Mouse (Mus musculus) neural tube, embryonic 13.5 days (tissue): ENCODE data around the gene Tcp11. TPM values are rescaled to one million over a fixed set of nuclear protein-coding genes. Genes with fewer than 3 reads are reported as not detected.

Source experiments
- ATAC-seq: fragments of 200-750 bp; cut with Nextera tagmentation; 2 replicates; pipeline ENCODE4 v1.8.0; 2017; ENCODE audit warnings: low read depth, mild to moderate bottlenecking, moderate TSS enrichment, moderate library complexity
- H3K27ac ChIP-seq: fragments of 300-500 bp; sonication (generic); replicated peaks from 2 replicates; pipeline ENCODE4 v1.5.1; 2015; ENCODE audit warnings: moderate library complexity, mild to moderate bottlenecking, inconsistent platforms
- H3K27me3 ChIP-seq: fragments of 300-500 bp; sonication (generic); 2 replicates; pipeline ENCODE4 v1.6.1; 2015; ENCODE audit warnings: mild to moderate bottlenecking, inconsistent platforms
- H3K36me3 ChIP-seq: fragments of 300-500 bp; sonication (generic); 2 replicates; pipeline ENCODE4 v1.6.1; 2015; ENCODE audit warnings: mild to moderate bottlenecking, inconsistent platforms
- H3K4me1 ChIP-seq: fragments of 300-500 bp; sonication (generic); replicated peaks from 2 replicates; pipeline ENCODE4 v1.6.1; 2015; ENCODE audit warnings: inconsistent platforms
- H3K4me2 ChIP-seq: fragments of 300-500 bp; sonication (generic); 2 replicates; pipeline ENCODE4 v1.6.1; 2015; ENCODE audit warnings: inconsistent platforms, mild to moderate bottlenecking, moderate library complexity
- H3K4me3 ChIP-seq: fragments of 300-500 bp; sonication (generic); 2 replicates; pipeline ENCODE4 v1.5.1; 2015; ENCODE audit warnings: mild to moderate bottlenecking, inconsistent platforms
- H3K9ac ChIP-seq: fragments of 300-500 bp; sonication (generic); 2 replicates; pipeline ENCODE4 v1.6.1; 2015; ENCODE audit warnings: moderate library complexity, mild to moderate bottlenecking, inconsistent platforms
- H3K9me3 ChIP-seq: fragments of 300-500 bp; sonication (generic); 2 replicates; pipeline ENCODE4 v1.6.1; 2016; ENCODE audit warnings: inconsistent platforms
- WGBS: fragments of 180-500 bp; shearing (Covaris S2); methylation state at CpG from one replicate; pipeline ENCODE4 v1.1.7; 2015; 5-methylcytosine and 5-hydroxymethylcytosine counted together
- polyA plus RNA-seq: library from polyadenylated mRNA; unstranded; fragments of >200 nt; fragmentation: Nextera tagmentation; extraction: Ambion mirVana; gene quantifications from 2 replicates; pipeline ENCODE4 v1.2.1, GENCODE M21; 2015

The Tcp11 gene
- polyA plus RNA-seq, 1 experiment from 2014 or later = 1.5 TPM

- Histone ChIP-seq H3K27me3 (no peaks in the 10 kb centered on the region), H3K4me2 (no peak overlapping the region), H3K36me3 (peaks cover 61% of the 10 kb centered on the region), H3K27ac (0 out of 2 replicates have a peak overlapping the region, but pooled peaks have one; percentile 9), H3K9me3 (no peaks in the 10 kb centered on the region), H3K4me3 (no peak overlapping the region), H3K9ac (peak overlapping the region; percentile 8; the same call in 1 of the 2 replicates), H3K4me1 (0 out of 2 replicates have a peak, but pooled peaks cover 3% of the 10 kb centered on the region)
- 53% methylated on average over 7 of the region's 7 CpGs for WGBS
- ATAC-seq = no peak; the same call in 1 of the 2 replicates
Measured at GRCm38 (mm10) chr17:28061472-28061871, 19.0 kb downstream of the Tcp11 start.

GRCm38 (mm10) chr17:28060681-28061080 is 19.8 kb downstream of the Tcp11 start:
- ATAC-seq = no peak
- Histone ChIP-seq H3K27ac (no peak overlapping the region), H3K9ac (no peak overlapping the region), H3K9me3 (no peaks in the 10 kb centered on the region), H3K4me2 (no peak overlapping the region), H3K4me1 (no peaks in the 10 kb centered on the region), H3K4me3 (no peak overlapping the region), H3K27me3 (no peaks in the 10 kb centered on the region), H3K36me3 (peaks cover 69% of the 10 kb centered on the region)
- whole genome bisulfite sequencing = 91% methylated on average over 11 of the region's 11 CpGs

- Histone ChIP-seq H3K4me2 (no peak overlapping the region), H3K9me3 (no peaks in the 10 kb centered on the region), H3K27me3 (no peaks in the 10 kb centered on the region), H3K27ac (no peak overlapping the region), H3K4me1 (no peaks in the 10 kb centered on the region), H3K9ac (no peak overlapping the region), H3K4me3 (no peak overlapping the region), H3K36me3 (peaks cover 91% of the 10 kb centered on the region)
- 85% methylated on average over 13 of the region's 13 CpGs for WGBS
- no peak for ATAC-seq
Measured at GRCm38 (mm10) chr17:28058346-28058745, 22.1 kb downstream of the Tcp11 start.

GRCm38 (mm10) chr17:28052293-28052863 is 28.1 kb downstream of the Tcp11 start:
- H3K9ac ChIP-seq = no peak overlapping the region
- 85% methylated on average over 21 of the region's 21 CpGs for WGBS
- no peak for ATAC-seq
- H3K27ac ChIP-seq = no peak overlapping the region
- H3K36me3 ChIP-seq = peaks cover 86% of the 10 kb centered on the region
- H3K4me3 ChIP-seq = no peak overlapping the region
- no peaks in the 10 kb centered on the region for H3K9me3 ChIP-seq
- H3K4me1 ChIP-seq = 0 out of 2 replicates have a peak, but pooled peaks cover 5% of the 10 kb centered on the region
- H3K27me3 ChIP-seq = no peaks in the 10 kb centered on the region
- H3K4me2 ChIP-seq = no peak overlapping the region

GRCm38 (mm10) chr17:28050210-28050609 is 30.2 kb downstream of the Tcp11 start:
- WGBS = 79% methylated on average over 8 of the region's 8 CpGs
- peaks cover 11% of the 10 kb centered on the region for H3K4me1 ChIP-seq
- no peak overlapping the region for H3K4me3 ChIP-seq
- H3K4me2 ChIP-seq = no peak overlapping the region
- H3K9ac ChIP-seq = no peak overlapping the region
- H3K27ac ChIP-seq = no peak overlapping the region
- H3K27me3 ChIP-seq = no peaks in the 10 kb centered on the region
- H3K9me3 ChIP-seq = no peaks in the 10 kb centered on the region
- no peak for ATAC-seq
- peaks cover 79% of the 10 kb centered on the region for H3K36me3 ChIP-seq

GRCm38 (mm10) chr17:28048425-28048824 is 32.0 kb downstream of the Tcp11 start:
- peaks cover 72% of the 10 kb centered on the region for H3K36me3 ChIP-seq
- peak; percentile 73; the same call in 1 of the 2 replicates for ATAC-seq
- 49% methylated on average over 4 of the region's 4 CpGs for WGBS

GRCm38 (mm10) chr17:28047520-28047919 is 32.9 kb downstream of the Tcp11 start:
- H3K36me3 ChIP-seq = peaks cover 63% of the 10 kb centered on the region
- H3K27me3 ChIP-seq = no peaks in the 10 kb centered on the region
- no peak overlapping the region for H3K27ac ChIP-seq
- H3K4me3 ChIP-seq = no peak overlapping the region
- no peaks in the 10 kb centered on the region for H3K9me3 ChIP-seq
- H3K9ac ChIP-seq = peak overlapping the region; percentile 22; the same call in 1 of the 2 replicates
- no peak for ATAC-seq
- H3K4me2 ChIP-seq = no peak overlapping the region
- H3K4me1 ChIP-seq = peaks cover 38% of the 10 kb centered on the region
- WGBS = 84% methylated on average over 5 of the region's 5 CpGs

More at GRCm38 (mm10) chr17:28048425-28048824, 32.0 kb downstream of the Tcp11 start:
- Histone ChIP-seq H3K9ac (peak overlapping the region; percentile 22; the same call in 1 of the 2 replicates), H3K4me3 (no peak overlapping the region), H3K9me3 (no peaks in the 10 kb centered on the region), H3K27me3 (no peaks in the 10 kb centered on the region), H3K4me1 (peaks cover 29% of the 10 kb centered on the region), H3K4me2 (no peak overlapping the region), H3K27ac (0 out of 2 replicates have a peak overlapping the region, but pooled peaks have one; percentile 15)

- H3K27me3 ChIP-seq = no peaks in the 10 kb centered on the region
- H3K4me3 ChIP-seq = no peak overlapping the region
- H3K4me2 ChIP-seq = no peak overlapping the region
- peaks cover 58% of the 10 kb centered on the region for H3K36me3 ChIP-seq
- H3K9ac ChIP-seq = no peak overlapping the region
- no peak overlapping the region for H3K27ac ChIP-seq
- peaks cover 43% of the 10 kb centered on the region for H3K4me1 ChIP-seq
- ATAC-seq = no peak
- H3K9me3 ChIP-seq = no peaks in the 10 kb centered on the region
- WGBS = 94% methylated on average over 5 of the region's 5 CpGs
Measured at GRCm38 (mm10) chr17:28047017-28047416, 33.4 kb downstream of the Tcp11 start.

- Histone ChIP-seq H3K27ac (peak overlapping the region; percentile 89), H3K9me3 (no peaks in the 10 kb centered on the region), H3K4me3 (peak overlapping the region; percentile 41), H3K4me2 (peak overlapping the region; percentile 62), H3K9ac (peak overlapping the region; percentile 78), H3K4me1 (peaks cover 73% of the 10 kb centered on the region), H3K36me3 (peaks cover 31% of the 10 kb centered on the region), H3K27me3 (no peaks in the 10 kb centered on the region)
- 30% methylated on average over 23 of the region's 23 CpGs for WGBS
- ATAC-seq = peak; percentile 72
Measured at GRCm38 (mm10) chr17:28042299-28042771, 38.1 kb downstream of the Tcp11 start.

- peaks cover 27% of the 10 kb centered on the region; the same call in 1 of the 2 replicates for H3K36me3 ChIP-seq
- no peak for ATAC-seq
- H3K27me3 ChIP-seq = no peaks in the 10 kb centered on the region
- H3K27ac ChIP-seq = peak overlapping the region; percentile 89
- H3K4me2 ChIP-seq = peak overlapping the region; percentile 62
- peaks cover 81% of the 10 kb centered on the region for H3K4me1 ChIP-seq
- WGBS = 49% methylated on average over 13 of the region's 13 CpGs
- peak overlapping the region; percentile 78 for H3K9ac ChIP-seq
- no peaks in the 10 kb centered on the region for H3K9me3 ChIP-seq
- peak overlapping the region; percentile 41 for H3K4me3 ChIP-seq
Measured at GRCm38 (mm10) chr17:28041298-28041697, 39.1 kb downstream of the Tcp11 start.

GRCm38 (mm10) chr17:28040620-28041019 is 39.8 kb downstream of the Tcp11 start:
- H3K4me1 ChIP-seq = peaks cover 87% of the 10 kb centered on the region
- no peaks in the 10 kb centered on the region for H3K27me3 ChIP-seq
- no peaks in the 10 kb centered on the region for H3K9me3 ChIP-seq
- 17% methylated on average over 16 of the region's 16 CpGs for WGBS
- H3K36me3 ChIP-seq = peaks cover 21% of the 10 kb centered on the region; the same call in 1 of the 2 replicates
- peak overlapping the region; percentile 41 for H3K4me3 ChIP-seq
- peak overlapping the region; percentile 62 for H3K4me2 ChIP-seq
- peak overlapping the region; percentile 89 for H3K27ac ChIP-seq
- H3K9ac ChIP-seq = peak overlapping the region; percentile 78
- peak; percentile 45 for ATAC-seq

GRCm38 (mm10) chr17:28036813-28037756 is 43.4 kb downstream of the Tcp11 start:
- H3K27ac ChIP-seq = peak overlapping the region; percentile 88
- H3K27me3 ChIP-seq = no peaks in the 10 kb centered on the region
- H3K4me3 ChIP-seq = no peak overlapping the region
- H3K9me3 ChIP-seq = no peaks in the 10 kb centered on the region
- peak; percentile 41; the same call in 1 of the 2 replicates for ATAC-seq
- H3K9ac ChIP-seq = peak overlapping the region; percentile 52
- 0 out of 2 replicates have a peak, but pooled peaks cover 7% of the 10 kb centered on the region for H3K36me3 ChIP-seq
- WGBS = 29% methylated on average over 14 of the region's 14 CpGs
- H3K4me2 ChIP-seq = no peak overlapping the region
- H3K4me1 ChIP-seq = peaks cover 75% of the 10 kb centered on the region
